Mouse (Mus musculus): ENCODE data around the gene Dnajb3. TPM values are rescaled to one million over a fixed set of nuclear protein-coding genes. Genes with fewer than 3 reads are reported as not detected.

Gene Dnajb3
- total and polyA plus RNA-seq, 2 experiments from 2014 or later: 6.9 to 11.8 TPM

- WGBS: 60% methylated on average over 8 of the region's 8 CpGs
- Histone ChIP-seq H3K9ac (replicated peaks; ENCODE audit: low read length, poor library complexity, severe bottlenecking) (no peak overlapping the region), H3K36me3 (ENCODE audit: insufficient read depth, low read length) (no peaks in the 10 kb centered on the region), H3K27me3 (ENCODE audit: insufficient read depth, low read length) (no peaks in the 10 kb centered on the region), H3K4me3 (ENCODE audit: low read depth, low read length) (no peak overlapping the region), H3K4me2 (ENCODE audit: low read depth, low read length, poor library complexity, severe bottlenecking) (no peak overlapping the region), H3K4me1 (ENCODE audit: insufficient read depth, low read length) (no peaks in the 10 kb centered on the region), H3K9me3 (ENCODE audit: low read length) (peaks cover 51% of the 10 kb centered on the region), H3K27ac (ENCODE audit: low read depth, low read length) (no peak overlapping the region)
- ATAC-seq (ENCODE audit: low FRiP score) (peak; percentile 18; the same call in 1 of the 2 replicates), DNase-seq (ENCODE audit: low spot score) (no peak)
- TF ChIP-seq CTCF (IDR thresholded peaks at IDR 0.05): no peak
Observed at GRCm38 (mm10) chr1:88212341-88213045, 6.9 kb upstream of the Dnajb3 start.

DNA sequence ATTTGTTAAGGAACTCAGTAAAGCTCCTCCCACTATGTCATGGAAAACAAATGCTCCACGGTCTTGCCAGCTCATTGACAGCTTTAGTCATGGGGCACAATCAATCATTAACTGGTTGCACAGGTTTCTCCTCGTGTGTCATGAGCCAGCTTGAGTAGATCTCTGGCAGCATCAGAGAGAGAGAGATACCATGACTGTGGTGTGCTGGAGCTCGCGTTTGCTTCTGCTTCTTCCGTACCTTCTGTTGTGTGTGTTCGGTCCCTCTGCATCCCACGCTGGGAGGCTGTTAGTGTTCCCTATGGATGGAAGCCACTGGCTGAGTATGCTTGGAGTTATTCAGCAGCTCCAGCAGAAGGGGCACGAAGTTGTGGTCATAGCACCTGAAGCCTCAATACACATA is 6.2 kb upstream of the Dnajb3 start, which contains the start of gene Ugt1a1:
Ugt1a1 (plus strand) TSS at position 148 of the 400 bp plus-strand sequence.
- 0 out of 2 replicates have a peak, but pooled peaks have one; percentile 8 for ATAC-seq (ENCODE audit: low FRiP score)
- peak; percentile 8 for DNase-seq (ENCODE audit: low spot score)
- Histone ChIP-seq H3K4me3 (ENCODE audit: low read depth, low read length) (no peak within 1 kb of the TSS), H3K27me3 (ENCODE audit: insufficient read depth, low read length) (no peaks in the 10 kb centered on the region), H3K4me2 (ENCODE audit: low read depth, low read length, poor library complexity, severe bottlenecking) (no peak within 1 kb of the TSS), H3K9ac (replicated peaks; ENCODE audit: low read length, poor library complexity, severe bottlenecking) (no peak within 1 kb of the TSS), H3K4me1 (ENCODE audit: insufficient read depth, low read length) (no peaks in the 10 kb centered on the region), H3K36me3 (ENCODE audit: insufficient read depth, low read length) (no peaks in the 10 kb centered on the region), H3K9me3 (ENCODE audit: low read length) (peaks cover 51% of the 10 kb centered on the region), H3K27ac (ENCODE audit: low read depth, low read length) (no peak within 1 kb of the TSS)
- no peak for TF ChIP-seq CTCF (IDR thresholded peaks at IDR 0.05)
- 69% methylated on average over 8 of the region's 8 CpGs for WGBS

- no peak overlapping the region for H3K4me2 ChIP-seq (ENCODE audit: low read depth, low read length, poor library complexity, severe bottlenecking)
- 85% methylated on average over 2 of the region's 2 CpGs for WGBS
- no peaks in the 10 kb centered on the region for H3K36me3 ChIP-seq (ENCODE audit: insufficient read depth, low read length)
- H3K27me3 ChIP-seq (ENCODE audit: insufficient read depth, low read length): no peaks in the 10 kb centered on the region
- no peaks in the 10 kb centered on the region for H3K4me1 ChIP-seq (ENCODE audit: insufficient read depth, low read length)
- H3K4me3 ChIP-seq (ENCODE audit: low read depth, low read length): no peak overlapping the region
- no peak overlapping the region for H3K9ac ChIP-seq (replicated peaks; ENCODE audit: low read length, poor library complexity, severe bottlenecking)
- no peak for TF ChIP-seq CTCF (IDR thresholded peaks at IDR 0.05)
- peaks cover 11% of the 10 kb centered on the region for H3K9me3 ChIP-seq (ENCODE audit: low read length)
- H3K27ac ChIP-seq (ENCODE audit: low read depth, low read length): no peak overlapping the region
- ATAC-seq (ENCODE audit: low FRiP score) (no peak), DNase-seq (ENCODE audit: low spot score) (no peak)
Observed at GRCm38 (mm10) chr1:88206843-88207479, 1.4 kb upstream of the Dnajb3 start.

GRCm38 (mm10) chr1:88200456-88200855 is 5.1 kb downstream of the Dnajb3 start, which contains the start of gene Ugt1a2:
Ugt1a2 (plus strand) TSS chr1:88200601.
- no peak for DNase-seq (ENCODE audit: low spot score)
- no peak within 1 kb of the TSS for H3K4me2 ChIP-seq (ENCODE audit: low read depth, low read length, poor library complexity, severe bottlenecking)
- no peaks in the 10 kb centered on the region for H3K27me3 ChIP-seq (ENCODE audit: insufficient read depth, low read length)
- no peak within 1 kb of the TSS for H3K9ac ChIP-seq (replicated peaks; ENCODE audit: low read length, poor library complexity, severe bottlenecking)
- no peak within 1 kb of the TSS for H3K27ac ChIP-seq (ENCODE audit: low read depth, low read length)
- no peak for ATAC-seq (ENCODE audit: low FRiP score)
- no peaks in the 10 kb centered on the region for H3K36me3 ChIP-seq (ENCODE audit: insufficient read depth, low read length)
- H3K4me3 ChIP-seq (ENCODE audit: low read depth, low read length): no peak within 1 kb of the TSS
- no peaks in the 10 kb centered on the region for H3K4me1 ChIP-seq (ENCODE audit: insufficient read depth, low read length)
- TF ChIP-seq CTCF (IDR thresholded peaks at IDR 0.05): no peak
- 91% methylated on average over 7 of the region's 7 CpGs for WGBS
- H3K9me3 ChIP-seq (ENCODE audit: low read length): no peaks in the 10 kb centered on the region

- Histone ChIP-seq H3K27ac (ENCODE audit: low read depth, low read length) (no peak overlapping the region), H3K9ac (replicated peaks; ENCODE audit: low read length, poor library complexity, severe bottlenecking) (no peak overlapping the region), H3K36me3 (ENCODE audit: insufficient read depth, low read length) (no peaks in the 10 kb centered on the region), H3K4me1 (ENCODE audit: insufficient read depth, low read length) (no peaks in the 10 kb centered on the region), H3K9me3 (ENCODE audit: low read length) (no peaks in the 10 kb centered on the region), H3K4me3 (ENCODE audit: low read depth, low read length) (no peak overlapping the region), H3K27me3 (ENCODE audit: insufficient read depth, low read length) (no peaks in the 10 kb centered on the region), H3K4me2 (ENCODE audit: low read depth, low read length, poor library complexity, severe bottlenecking) (no peak overlapping the region)
- DNase-seq (ENCODE audit: low spot score) (no peak), ATAC-seq (ENCODE audit: low FRiP score) (no peak)
- no peak for TF ChIP-seq CTCF (IDR thresholded peaks at IDR 0.05)
- 68% methylated on average over 2 of the region's 2 CpGs for WGBS
Observed at GRCm38 (mm10) chr1:88199996-88200395, 5.6 kb downstream of the Dnajb3 start.

DNA sequence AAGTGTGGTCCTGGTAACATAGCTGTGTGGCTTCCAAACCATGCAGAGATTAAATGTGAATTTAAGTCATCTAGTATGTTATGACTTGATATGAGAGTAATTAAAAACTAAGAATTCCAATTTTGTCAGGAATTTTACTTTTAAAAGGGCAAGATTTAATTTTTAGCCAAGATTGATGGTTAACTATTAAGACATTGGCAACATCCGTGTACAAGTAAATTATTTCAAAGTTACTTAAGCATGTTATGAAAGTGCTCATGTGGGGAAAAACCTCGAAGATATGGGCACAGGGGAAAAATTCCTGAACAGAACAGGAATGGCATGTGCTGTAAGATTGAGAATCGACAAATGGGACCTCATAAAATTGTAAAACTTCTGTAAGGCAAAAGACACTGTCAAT is 8.1 kb downstream of the Dnajb3 start:
- no peak for DNase-seq (ENCODE audit: low spot score)
- H3K27me3 ChIP-seq (ENCODE audit: insufficient read depth, low read length): no peaks in the 10 kb centered on the region

More for the DNA sequence above, 8.1 kb downstream of the Dnajb3 start:
- Histone ChIP-seq H3K4me3 (ENCODE audit: low read depth, low read length) (no peak overlapping the region), H3K4me1 (ENCODE audit: insufficient read depth, low read length) (no peaks in the 10 kb centered on the region), H3K36me3 (ENCODE audit: insufficient read depth, low read length) (no peaks in the 10 kb centered on the region), H3K9me3 (ENCODE audit: low read length) (no peaks in the 10 kb centered on the region), H3K27ac (ENCODE audit: low read depth, low read length) (no peak overlapping the region), H3K4me2 (ENCODE audit: low read depth, low read length, poor library complexity, severe bottlenecking) (no peak overlapping the region), H3K9ac (replicated peaks; ENCODE audit: low read length, poor library complexity, severe bottlenecking) (no peak overlapping the region)
- 71% methylated on average over 3 of the region's 3 CpGs for WGBS
- ATAC-seq (ENCODE audit: low FRiP score): no peak
- TF ChIP-seq CTCF (IDR thresholded peaks at IDR 0.05): no peak

Data from midbrain, postnatal 0 days (tissue).